Mouse (Mus musculus) midbrain, embryonic 13.5 days (tissue): ENCODE data around the gene Fau. TPM values are rescaled to one million over a fixed set of nuclear protein-coding genes. Genes with fewer than 3 reads are reported as not detected.

Experiments used
- ATAC-seq: fragments of 200-750 bp; cut with Nextera tagmentation; 2 replicates; pipeline ENCODE4 v1.8.0; 2017; ENCODE audit warnings: mild to moderate bottlenecking, moderate TSS enrichment, moderate library complexity
- H3K27ac ChIP-seq: fragments of 300-500 bp; sonication (generic); 2 replicates; pipeline ENCODE4 v1.5.1; 2015; ENCODE audit warnings: inconsistent platforms, mild to moderate bottlenecking, moderate library complexity
- H3K27me3 ChIP-seq: fragments of 300-500 bp; sonication (generic); 2 replicates; pipeline ENCODE4 v1.6.1; 2015; ENCODE audit warnings: mild to moderate bottlenecking, inconsistent platforms
- H3K36me3 ChIP-seq: fragments of 300-500 bp; sonication (generic); 2 replicates; pipeline ENCODE4 v1.6.1; 2015; ENCODE audit warnings: mild to moderate bottlenecking, inconsistent platforms
- H3K4me1 ChIP-seq: fragments of 300-500 bp; sonication (generic); replicated peaks from 2 replicates; pipeline ENCODE4 v1.6.1; 2015; ENCODE audit warnings: inconsistent platforms
- H3K4me2 ChIP-seq: fragments of 300-500 bp; sonication (generic); replicated peaks from 2 replicates; pipeline ENCODE4 v1.6.1; 2015; ENCODE audit warnings: moderate library complexity, mild to moderate bottlenecking, inconsistent platforms
- H3K4me3 ChIP-seq: fragments of 300-500 bp; sonication (generic); replicated peaks from 2 replicates; pipeline ENCODE4 v1.5.1; 2015; ENCODE audit warnings: mild to moderate bottlenecking, inconsistent platforms
- H3K9ac ChIP-seq: fragments of 300-500 bp; sonication (generic); replicated peaks from 2 replicates; pipeline ENCODE4 v1.6.1; 2015; ENCODE audit warnings: mild to moderate bottlenecking, inconsistent platforms
- H3K9me3 ChIP-seq: fragments of 300-500 bp; sonication (generic); 2 replicates; pipeline ENCODE4 v1.6.1; 2016; ENCODE audit warnings: mild to moderate bottlenecking, inconsistent platforms
- WGBS: fragments of 180-500 bp; shearing (Covaris S2); methylation state at CpG from one replicate; pipeline ENCODE4 v1.1.7; 2015; 5-methylcytosine and 5-hydroxymethylcytosine counted together
- polyA plus RNA-seq: library from polyadenylated mRNA; unstranded; fragments of >200 nt; fragmentation: Nextera tagmentation; extraction: Ambion mirVana; gene quantifications from 2 replicates; pipeline ENCODE4 v1.2.1, GENCODE M21; 2015

The Fau gene
- polyA plus RNA-seq, result 632 and 647 TPM in 2 replicates

DNA sequence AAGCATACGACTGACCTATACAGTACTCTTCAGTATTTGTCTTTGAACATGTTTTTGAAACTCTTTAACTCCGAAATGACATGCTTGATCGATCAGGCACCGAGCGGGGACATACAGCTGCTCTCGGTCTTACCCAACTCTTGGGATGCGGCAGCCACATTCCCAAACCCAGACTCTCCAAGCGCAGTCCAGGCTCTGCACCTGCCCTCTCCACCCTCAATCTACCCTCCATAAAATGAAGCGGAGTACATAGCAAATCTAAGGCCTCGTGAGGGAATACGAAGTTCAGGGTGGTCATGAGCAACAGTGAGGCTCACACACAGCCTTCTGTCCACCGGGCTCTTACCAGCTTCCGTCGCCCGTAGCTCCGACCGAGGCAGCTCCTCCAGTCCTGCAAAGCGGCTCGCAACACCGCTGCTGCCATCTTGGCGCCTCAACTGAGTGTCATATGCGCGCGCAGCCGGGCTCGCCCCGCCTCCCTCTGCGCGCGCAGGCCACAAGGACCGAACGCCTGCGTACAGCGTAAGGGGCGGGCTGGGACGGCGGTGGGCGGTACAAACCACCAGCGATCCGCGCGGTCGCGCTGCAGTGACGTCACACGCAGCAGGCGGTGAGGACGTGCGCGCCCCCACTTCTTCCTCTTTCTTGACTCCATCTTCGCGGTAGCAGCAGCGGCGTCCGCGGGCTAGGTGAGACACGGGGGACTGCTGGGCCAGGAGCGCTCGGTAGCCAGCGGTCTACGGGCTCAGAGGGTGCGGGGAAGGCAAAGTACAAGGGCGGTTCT lies at the start of gene Fau, which contains the start of gene Mrpl49:
Gene Fau, plus strand, starts transcription at position 532 of the 784 bp plus-strand sequence.
Gene Mrpl49, minus strand, starts transcription at position 473 of the 784 bp plus-strand sequence.
- Histone ChIP-seq H3K9me3 (no peaks in the 10 kb centered on the region), H3K4me1 (peaks cover 36% of the 10 kb centered on the region), H3K9ac (peak within 1 kb of the TSS; percentile 91), H3K4me2 (peak within 1 kb of the TSS; percentile 87), H3K4me3 (peak within 1 kb of the TSS; percentile 81), H3K27ac (peak within 1 kb of the TSS; percentile 81), H3K27me3 (no peaks in the 10 kb centered on the region), H3K36me3 (peaks cover 43% of the 10 kb centered on the region)
- WGBS, result under 1% methylated on average over 63 of the region's 63 CpGs
- ATAC-seq, result peak; percentile 88

GRCm38 (mm10) chr19:6009137-6009536 lies 48.5 kb upstream of the Fau start:
- H3K4me3 ChIP-seq, result no peak overlapping the region
- no peaks in the 10 kb centered on the region for H3K4me1 ChIP-seq
- no peak overlapping the region for H3K9ac ChIP-seq
- peaks cover 4% of the 10 kb centered on the region for H3K27me3 ChIP-seq
- H3K9me3 ChIP-seq, result no peaks in the 10 kb centered on the region
- 72% methylated on average over 8 of the region's 8 CpGs for WGBS
- no peak for ATAC-seq
- no peak overlapping the region for H3K4me2 ChIP-seq
- H3K27ac ChIP-seq, result no peak overlapping the region
- no peaks in the 10 kb centered on the region for H3K36me3 ChIP-seq

DNA sequence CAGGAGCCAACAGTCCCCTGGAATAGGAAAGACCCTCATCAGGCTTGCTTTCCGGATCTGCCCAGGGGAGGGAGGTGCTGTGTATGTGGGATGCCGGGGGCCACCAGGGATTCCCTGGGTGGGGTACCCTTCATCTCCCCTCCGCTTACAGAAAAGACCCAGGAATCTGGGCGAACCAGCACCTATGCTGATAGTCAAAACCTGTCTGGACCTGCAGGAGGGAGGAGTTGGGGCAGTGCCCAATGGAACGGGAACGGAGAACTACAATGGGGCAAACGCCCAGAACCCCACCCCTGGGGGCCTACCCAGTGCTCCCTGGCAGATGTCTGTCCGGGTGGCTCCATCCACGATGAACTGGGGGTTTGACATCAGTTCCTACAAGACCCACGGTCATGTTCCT lies 44.0 kb upstream of the Fau start:
- 89% methylated on average over 10 of the region's 10 CpGs for WGBS
- H3K4me2 ChIP-seq, result no peak overlapping the region

DNA sequence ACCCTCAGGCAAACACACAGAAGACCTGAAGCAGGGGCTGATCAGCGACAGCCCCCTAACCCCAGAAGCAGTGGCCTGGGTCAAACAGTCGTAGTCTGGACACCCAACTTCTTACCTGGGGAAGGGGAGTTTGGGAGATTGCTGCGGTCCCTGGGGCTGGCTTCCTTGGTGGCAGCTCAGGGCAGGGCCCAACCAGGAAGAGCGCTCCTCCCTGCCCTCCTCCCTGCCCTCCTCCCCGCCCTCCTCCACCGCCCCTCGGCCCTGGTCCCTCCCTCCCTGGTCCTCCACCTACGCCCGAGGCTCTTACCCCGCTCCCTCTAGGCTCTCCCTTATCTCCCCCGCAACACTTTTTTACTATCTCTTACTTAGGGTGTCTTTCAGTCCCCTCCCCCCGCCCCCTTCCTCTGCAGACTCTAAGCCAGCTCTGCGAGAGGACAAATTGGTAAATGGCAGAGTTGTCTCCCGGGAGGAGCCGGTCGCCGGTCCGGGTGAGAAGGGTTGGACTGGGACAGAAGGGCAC lies 42.6 kb upstream of the Fau start:
- H3K27ac ChIP-seq, result no peak overlapping the region
- WGBS, result 1% methylated on average over 15 of the region's 18 CpGs
- H3K4me1 ChIP-seq, result peaks cover 16% of the 10 kb centered on the region
- peak overlapping the region; percentile 49 for H3K4me3 ChIP-seq
- H3K36me3 ChIP-seq, result no peaks in the 10 kb centered on the region
- ATAC-seq, result peak; percentile 56
- H3K9me3 ChIP-seq, result no peaks in the 10 kb centered on the region
- peak overlapping the region; percentile 89 for H3K4me2 ChIP-seq
- peaks cover 34% of the 10 kb centered on the region for H3K27me3 ChIP-seq
- peak overlapping the region; percentile 72 for H3K9ac ChIP-seq

More for the DNA sequence above, 44.0 kb upstream of the Fau start:
- H3K27ac ChIP-seq, result no peak overlapping the region
- no peaks in the 10 kb centered on the region for H3K9me3 ChIP-seq
- peaks cover 34% of the 10 kb centered on the region for H3K27me3 ChIP-seq
- H3K4me3 ChIP-seq, result no peak overlapping the region
- ATAC-seq, result no peak
- H3K4me1 ChIP-seq, result peaks cover 16% of the 10 kb centered on the region
- no peak overlapping the region for H3K9ac ChIP-seq
- no peaks in the 10 kb centered on the region for H3K36me3 ChIP-seq

DNA sequence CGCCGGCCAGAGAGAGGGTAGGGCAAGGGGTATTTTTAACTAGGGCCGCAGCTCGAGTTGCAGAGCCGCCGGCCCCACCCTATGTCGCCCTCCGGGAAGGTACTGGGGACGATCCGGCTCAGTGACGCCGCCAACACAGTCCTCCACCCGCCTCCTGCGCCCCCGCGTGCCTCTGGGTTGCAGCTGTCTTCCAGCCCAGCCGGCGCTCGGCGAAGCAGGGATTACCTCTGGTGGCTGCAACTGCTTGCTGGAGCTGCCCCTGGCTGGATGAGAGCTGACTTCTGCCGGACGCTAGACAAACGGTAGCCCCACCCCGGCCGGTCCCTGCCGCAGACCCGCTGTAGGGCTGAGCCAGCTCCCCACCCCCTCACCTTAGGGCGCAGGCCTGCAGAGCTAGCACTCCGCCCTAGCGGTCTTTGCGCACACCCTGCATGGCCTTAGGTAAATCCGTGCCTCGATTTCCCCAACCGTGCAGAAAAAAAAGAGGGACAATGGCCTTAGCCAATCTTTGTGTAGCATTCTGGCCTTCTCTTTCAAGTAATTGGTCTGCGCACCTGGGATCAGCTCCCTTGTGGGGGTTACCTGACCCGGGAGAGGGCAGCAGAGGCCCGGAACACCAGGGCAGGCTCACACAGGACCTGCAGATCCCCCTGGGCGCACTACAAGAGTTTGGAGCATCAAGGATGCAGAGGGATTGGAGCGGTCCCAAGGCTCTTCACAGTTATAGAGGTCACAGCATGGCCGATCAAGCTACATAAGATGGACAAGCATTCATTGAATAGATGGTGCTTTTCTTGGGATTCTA lies 41.9 kb upstream of the Fau start, which contains the start of gene Capn1:
Gene Capn1, minus strand, starts transcription at position 387 of the 805 bp plus-strand sequence.
- peak; percentile 86 for ATAC-seq
- H3K9me3 ChIP-seq, result no peaks in the 10 kb centered on the region
- H3K9ac ChIP-seq, result peak within 1 kb of the TSS; percentile 72
- H3K36me3 ChIP-seq, result no peaks in the 10 kb centered on the region
- peak within 1 kb of the TSS; percentile 49 for H3K4me3 ChIP-seq
- WGBS, result 3% methylated on average over 39 of the region's 40 CpGs
- H3K4me1 ChIP-seq, result peaks cover 16% of the 10 kb centered on the region
- peaks cover 34% of the 10 kb centered on the region for H3K27me3 ChIP-seq
- no peak within 1 kb of the TSS for H3K27ac ChIP-seq
- peak within 1 kb of the TSS; percentile 89 for H3K4me2 ChIP-seq

GRCm38 (mm10) chr19:6016532-6016931 lies 41.1 kb upstream of the Fau start:
- no peak overlapping the region for H3K9ac ChIP-seq
- H3K4me3 ChIP-seq, result no peak overlapping the region
- no peak overlapping the region for H3K27ac ChIP-seq
- no peaks in the 10 kb centered on the region for H3K36me3 ChIP-seq
- WGBS, result 39% methylated on average over 7 of the region's 7 CpGs
- no peak for ATAC-seq
- peaks cover 16% of the 10 kb centered on the region for H3K4me1 ChIP-seq
- H3K9me3 ChIP-seq, result no peaks in the 10 kb centered on the region
- H3K27me3 ChIP-seq, result peaks cover 34% of the 10 kb centered on the region
- no peak overlapping the region for H3K4me2 ChIP-seq

DNA sequence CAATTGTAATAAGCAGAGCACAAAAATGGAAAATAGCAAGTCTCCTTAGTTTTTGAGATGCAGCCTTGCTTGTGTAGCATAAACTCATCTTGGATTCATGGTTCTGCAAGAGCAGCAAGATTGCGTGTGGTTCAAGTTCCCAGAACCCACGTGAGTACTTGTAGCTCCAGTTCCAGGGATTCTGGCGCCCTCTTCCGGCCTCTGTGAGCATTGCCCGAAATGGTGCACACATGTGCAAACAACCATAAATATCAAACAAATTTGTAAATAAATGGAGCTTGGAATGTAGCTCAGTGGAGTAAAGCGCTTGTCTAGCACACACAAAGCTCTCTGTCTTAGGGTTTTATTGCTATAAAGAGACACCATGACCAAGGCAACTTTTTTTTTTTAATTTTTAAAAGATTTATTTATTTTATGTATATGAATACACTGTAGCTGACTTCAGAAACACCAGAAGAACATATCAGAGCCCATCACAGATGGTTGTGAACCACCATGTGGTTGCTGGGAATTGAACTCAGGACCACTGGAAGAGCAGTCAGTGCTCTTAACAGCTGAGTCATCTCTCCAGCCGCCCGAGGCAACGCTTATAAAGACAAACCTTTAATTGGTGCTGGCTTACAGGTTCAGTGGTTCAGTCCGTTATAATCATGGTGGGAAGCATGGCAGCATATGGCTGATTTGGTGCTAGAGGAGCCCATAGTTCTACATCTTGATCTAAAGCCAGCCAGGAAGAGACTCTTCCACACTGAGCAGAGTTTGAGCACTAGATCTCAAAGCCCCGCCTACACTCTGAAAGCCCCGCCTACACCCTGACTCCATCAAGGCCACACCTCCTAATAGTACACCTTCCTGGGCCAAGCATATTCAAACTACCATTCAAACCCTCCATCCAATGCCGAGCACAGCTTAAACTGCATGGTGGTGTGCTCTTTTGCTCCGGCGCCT lies 39.2 kb upstream of the Fau start:
- Histone ChIP-seq H3K4me1 (peaks cover 16% of the 10 kb centered on the region), H3K4me3 (no peak overlapping the region), H3K27me3 (peaks cover 34% of the 10 kb centered on the region), H3K4me2 (no peak overlapping the region), H3K9ac (no peak overlapping the region), H3K9me3 (no peaks in the 10 kb centered on the region), H3K36me3 (no peaks in the 10 kb centered on the region), H3K27ac (no peak overlapping the region)
- no peak for ATAC-seq
- 33% methylated on average over 15 of the region's 15 CpGs for WGBS

DNA sequence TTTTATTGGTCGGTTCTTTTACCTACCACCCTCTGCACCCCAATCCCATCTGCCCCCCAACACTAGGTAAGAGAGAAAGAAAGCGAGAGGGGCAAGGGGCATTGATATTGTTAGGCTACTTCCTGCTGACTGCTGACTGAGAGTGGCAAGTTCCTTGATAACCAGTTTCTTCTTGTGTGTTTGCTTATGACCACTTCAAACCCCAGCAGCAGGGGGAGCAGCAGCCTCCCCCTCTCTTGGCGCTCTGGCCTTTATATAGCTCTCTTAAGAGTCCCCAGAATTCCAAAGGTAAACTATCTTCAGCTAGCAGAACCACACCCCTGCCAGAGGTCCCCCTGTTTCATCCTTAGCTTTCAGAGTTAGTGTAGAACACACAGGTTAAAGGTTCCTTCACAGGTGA lies 37.4 kb upstream of the Fau start:
- Histone ChIP-seq H3K27me3 (peaks cover 21% of the 10 kb centered on the region), H3K4me1 (peaks cover 10% of the 10 kb centered on the region), H3K36me3 (no peaks in the 10 kb centered on the region), H3K27ac (no peak overlapping the region), H3K9ac (no peak overlapping the region), H3K4me3 (no peak overlapping the region), H3K4me2 (no peak overlapping the region), H3K9me3 (no peaks in the 10 kb centered on the region)
- ATAC-seq, result no peak
- WGBS, result 56% methylated on average over 3 of the region's 3 CpGs

DNA sequence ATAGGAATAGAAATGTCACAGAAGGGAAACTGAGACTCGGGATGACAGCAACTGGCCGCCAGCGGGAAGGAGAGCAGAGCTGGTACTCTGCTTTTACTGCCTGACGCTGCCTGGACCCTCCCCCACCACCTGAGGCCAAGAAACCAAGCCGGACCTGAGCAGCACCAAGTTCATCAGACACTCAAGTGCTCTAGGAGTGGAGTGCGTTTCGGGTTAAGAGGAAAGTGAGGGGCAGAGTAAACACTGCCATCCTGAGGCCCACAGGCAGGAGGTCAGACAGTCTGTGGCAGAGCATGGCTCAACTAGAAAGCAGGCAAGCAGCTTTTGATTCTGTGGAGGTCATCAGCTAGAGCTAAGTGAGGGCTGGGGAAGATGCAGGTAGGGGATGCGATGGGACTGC lies 34.6 kb upstream of the Fau start:
- no peak for ATAC-seq
- no peaks in the 10 kb centered on the region for H3K36me3 ChIP-seq

DNA sequence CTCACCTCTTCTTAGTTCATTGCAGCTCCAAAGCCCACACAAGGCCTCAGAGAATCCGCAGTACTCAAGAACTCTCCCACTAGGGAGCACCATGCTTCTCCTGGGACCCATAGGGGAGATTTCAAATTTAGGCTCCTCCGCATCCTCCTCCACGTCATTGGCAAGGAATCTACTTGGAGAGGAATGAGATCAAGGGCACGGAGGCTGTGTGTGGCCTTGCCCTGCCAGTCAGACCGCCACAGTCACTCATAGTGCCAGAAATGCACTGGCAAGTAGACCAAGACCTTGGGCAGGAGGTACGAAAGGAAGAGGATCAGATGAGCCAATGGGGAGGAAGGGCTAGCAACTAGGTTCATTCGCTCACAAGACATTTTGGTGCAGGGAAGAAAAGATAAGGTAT lies 33.7 kb upstream of the Fau start:
- no peak overlapping the region for H3K27ac ChIP-seq
- no peak for ATAC-seq
- no peak overlapping the region for H3K4me2 ChIP-seq
- 85% methylated on average over 7 of the region's 7 CpGs for WGBS
- no peaks in the 10 kb centered on the region for H3K4me1 ChIP-seq
- H3K27me3 ChIP-seq, result no peaks in the 10 kb centered on the region
- H3K36me3 ChIP-seq, result no peaks in the 10 kb centered on the region
- no peaks in the 10 kb centered on the region for H3K9me3 ChIP-seq
- no peak overlapping the region for H3K9ac ChIP-seq
- no peak overlapping the region for H3K4me3 ChIP-seq

More for the DNA sequence above, 34.6 kb upstream of the Fau start:
- H3K9me3 ChIP-seq, result no peaks in the 10 kb centered on the region
- H3K27ac ChIP-seq, result no peak overlapping the region
- H3K9ac ChIP-seq, result no peak overlapping the region; the same call in 1 of the 2 replicates
- no peak overlapping the region for H3K4me3 ChIP-seq
- WGBS, result 73% methylated on average over 8 of the region's 8 CpGs
- H3K27me3 ChIP-seq, result no peaks in the 10 kb centered on the region
- no peaks in the 10 kb centered on the region for H3K4me1 ChIP-seq
- no peak overlapping the region for H3K4me2 ChIP-seq

GRCm38 (mm10) chr19:6028991-6029390 lies 28.7 kb upstream of the Fau start:
- ATAC-seq, result no peak
- Histone ChIP-seq H3K9me3 (no peaks in the 10 kb centered on the region), H3K27ac (no peak overlapping the region), H3K4me3 (no peak overlapping the region), H3K36me3 (no peaks in the 10 kb centered on the region), H3K4me2 (no peak overlapping the region), H3K4me1 (no peaks in the 10 kb centered on the region), H3K9ac (no peak overlapping the region), H3K27me3 (no peaks in the 10 kb centered on the region)
- WGBS, result 88% methylated on average over 6 of the region's 6 CpGs
